Mouse (Mus musculus) heart, postnatal 0 days (tissue): Measurements from ENCODE around the gene Bmf. TPM values are rescaled to one million over a fixed set of nuclear protein-coding genes. Genes with fewer than 3 reads are reported as not detected.
A peak's percentile ranks its signal among the peaks of the same experiment; 100 is the strongest.

Experiments
- ATAC-seq: fragments of 200-750 bp; cut with Nextera tagmentation; 2 replicates; pipeline ENCODE4 v1.8.0; 2017; ENCODE audit warnings: low read depth, moderate number of reproducible peaks, moderate library complexity; ENCODE audit not compliant: insufficient read depth
- DNase-seq: peaks from one replicate; pipeline ENCODE4 v3.0.0-alpha.2; 2016; ENCODE audit warnings: low spot score
- H3K27ac ChIP-seq: fragments of 300-500 bp; sonication (generic); 2 replicates; pipeline ENCODE4 v1.5.1; 2014; ENCODE audit warnings: low read depth, mild to moderate bottlenecking
- H3K27me3 ChIP-seq: fragments of 300-500 bp; sonication (generic); 2 replicates; pipeline ENCODE4 v1.6.1; 2014; ENCODE audit warnings: low read length, mixed read lengths; ENCODE audit not compliant: control insufficient read depth, insufficient read depth
- H3K36me3 ChIP-seq: fragments of 300-500 bp; sonication (generic); replicated peaks from 2 replicates; pipeline ENCODE4 v1.6.1; 2014; ENCODE audit warnings: low read length, mixed read lengths; ENCODE audit not compliant: control insufficient read depth, insufficient read depth
- H3K4me1 ChIP-seq: fragments of 300-500 bp; sonication (generic); 2 replicates; pipeline ENCODE4 v1.6.1; 2014; ENCODE audit warnings: antibody characterized with exemption; ENCODE audit not compliant: control insufficient read depth, insufficient read depth
- H3K4me2 ChIP-seq: fragments of 300-500 bp; sonication (generic); 2 replicates; pipeline ENCODE4 v1.6.1; 2014; ENCODE audit warnings: low read depth, mild to moderate bottlenecking, low read length, moderate library complexity
- H3K4me3 ChIP-seq: fragments of 300-500 bp; sonication (generic); 2 replicates; pipeline ENCODE4 v1.5.1; 2014; ENCODE audit warnings: low read depth, low read length
- H3K9ac ChIP-seq: fragments of 300-500 bp; sonication (generic); replicated peaks from 2 replicates; pipeline ENCODE4 v1.6.1; 2014; ENCODE audit warnings: low read depth, low read length, mixed read lengths
- H3K9me3 ChIP-seq: fragments of 300-500 bp; sonication (generic); replicated peaks from 2 replicates; pipeline ENCODE4 v1.6.1; 2016; ENCODE audit warnings: low read length; ENCODE audit not compliant: control insufficient read depth
- CTCF ChIP-seq: IDR thresholded peaks from 2 replicates; pipeline ENCODE4 v1.5.1; 2016; ENCODE audit warnings: antibody characterized with exemption, control low read depth, low read depth
- EP300 ChIP-seq: IDR thresholded peaks from 2 replicates; pipeline ENCODE4 v1.6.1; 2016; ENCODE audit warnings: antibody characterized with exemption, low read depth
- WGBS: fragments of 180-500 bp; shearing (Covaris S2); extraction: QIAGEN DNeasy Blood & Tissue Kit; methylation state at CpG from one replicate; pipeline ENCODE4 v1.1.7; 2014; 5-methylcytosine and 5-hydroxymethylcytosine counted together
- polyA plus RNA-seq: library from polyadenylated mRNA; unstranded; fragments of >200 nt; fragmentation: Nextera tagmentation; extraction: Ambion mirVana; gene quantifications from 2 replicates; pipeline ENCODE4 v1.2.1, GENCODE M21; 2015
- total RNA-seq: library from RNA; depleted of rRNA; stranded (reverse); fragments of >200 nt; gene quantifications from 2 replicates; pipeline ENCODE4 v1.2.3, GENCODE M21; 2014; ENCODE audit warnings: low replicate concordance

Bmf gene
- total and polyA plus RNA-seq, 2 experiments from 2014 or later: 1.5 to 14.5 TPM

GRCm38 (mm10) chr2:118522265-118522664 lies 27.2 kb downstream of the Bmf start:
- no peak overlapping the region for H3K9ac ChIP-seq
- peak; percentile 33; the same call in 1 of the 2 replicates for ATAC-seq

GRCm38 (mm10) chr2:118520042-118520933 lies 29.2 kb downstream of the Bmf start:
- H3K36me3 ChIP-seq: no peaks in the 10 kb centered on the region
- ATAC-seq (peak; percentile 86), DNase-seq (peak; percentile 78)
- H3K9ac ChIP-seq: no peak overlapping the region
- no peaks in the 10 kb centered on the region for H3K27me3 ChIP-seq
- peak overlapping the region; percentile 59 for H3K27ac ChIP-seq
- H3K4me2 ChIP-seq: no peak overlapping the region
- H3K4me1 ChIP-seq: peaks cover 30% of the 10 kb centered on the region
- TF ChIP-seq CTCF: no peak
- no peak for TF ChIP-seq EP300
- WGBS: 47% methylated on average over 9 of the region's 9 CpGs
- H3K9me3 ChIP-seq: no peaks in the 10 kb centered on the region
- no peak overlapping the region for H3K4me3 ChIP-seq

More at GRCm38 (mm10) chr2:118522265-118522664, 27.2 kb downstream of the Bmf start:
- Histone ChIP-seq H3K9me3 (no peaks in the 10 kb centered on the region), H3K4me2 (no peak overlapping the region), H3K4me1 (peaks cover 30% of the 10 kb centered on the region), H3K27ac (peak overlapping the region; percentile 1; the same call in 1 of the 2 replicates), H3K4me3 (no peak overlapping the region), H3K36me3 (no peaks in the 10 kb centered on the region), H3K27me3 (no peaks in the 10 kb centered on the region)
- peak; percentile 45 for DNase-seq
- 8% methylated on average over 2 of the region's 2 CpGs for WGBS
- no peak for TF ChIP-seq CTCF
- TF ChIP-seq EP300: no peak

- Histone ChIP-seq H3K4me2 (no peak overlapping the region), H3K27me3 (no peaks in the 10 kb centered on the region), H3K36me3 (no peaks in the 10 kb centered on the region), H3K27ac (peak overlapping the region; percentile 50; the same call in 1 of the 2 replicates), H3K4me3 (no peak overlapping the region), H3K9me3 (no peaks in the 10 kb centered on the region), H3K4me1 (peaks cover 15% of the 10 kb centered on the region; the same call in 1 of the 2 replicates), H3K9ac (no peak overlapping the region)
- DNase-seq: no peak
- 74% methylated on average over 16 of the region's 16 CpGs for WGBS
- TF ChIP-seq CTCF: no peak
- TF ChIP-seq EP300: no peak
- ATAC-seq: no peak
Observed at GRCm38 (mm10) chr2:118512418-118513377, 36.8 kb downstream of the Bmf start.

GRCm38 (mm10) chr2:118511779-118512417 lies 37.6 kb downstream of the Bmf start:
- H3K4me2 ChIP-seq: no peak overlapping the region
- ATAC-seq: no peak
- H3K4me3 ChIP-seq: no peak overlapping the region
- peak overlapping the region; percentile 50; the same call in 1 of the 2 replicates for H3K27ac ChIP-seq
- no peak overlapping the region for H3K9ac ChIP-seq
- H3K36me3 ChIP-seq: no peaks in the 10 kb centered on the region
- H3K27me3 ChIP-seq: no peaks in the 10 kb centered on the region
- TF ChIP-seq CTCF: no peak
- no peak for TF ChIP-seq EP300
- WGBS: 54% methylated on average over 11 of the region's 11 CpGs
- H3K9me3 ChIP-seq: no peaks in the 10 kb centered on the region
- H3K4me1 ChIP-seq: peaks cover 15% of the 10 kb centered on the region; the same call in 1 of the 2 replicates
- no peak for DNase-seq
